Mouse (Mus musculus) layer of hippocampus, adult 8-10 months (tissue): ENCODE results near the gene Nuak1. TPM values are rescaled to one million over a fixed set of nuclear protein-coding genes. Genes with fewer than 3 reads are reported as not detected.

Source experiments
- DNase-seq, 2 experiments: peaks; one replicate each; pipeline ENCODE4 v3.0.0; 2022; ENCODE audit warnings: low spot score in 2 of 2
- total RNA-seq, 4 experiments: library from RNA; stranded (reverse); gene quantifications; 2 replicates each; pipeline ENCODE4 v1.2.4; 2022

Gene Nuak1
- total RNA-seq, 4 experiments from 2014 or later = 52.6 to 70.1 (median 59.9) TPM

- no peak for DNase-seq
Measured at GRCm38 (mm10) chr10:84411122-84412105, 29.0 kb downstream of the Nuak1 start.

GRCm38 (mm10) chr10:84408965-84409660 is 31.3 kb downstream of the Nuak1 start:
- DNase-seq = no peak

GRCm38 (mm10) chr10:84405135-84405776 is 35.1 kb downstream of the Nuak1 start:
- no peak for DNase-seq

- peak in 1 of 2 experiments; percentile 53 for DNase-seq
Measured at GRCm38 (mm10) chr10:84401907-84402371, 38.5 kb downstream of the Nuak1 start.

GRCm38 (mm10) chr10:84401189-84401588 is 39.2 kb downstream of the Nuak1 start:
- no peak for DNase-seq

- DNase-seq = no peak
Measured at GRCm38 (mm10) chr10:84400037-84400681, 40.2 kb downstream of the Nuak1 start.

- DNase-seq = no peak
Measured at GRCm38 (mm10) chr10:84397276-84397675, 43.1 kb downstream of the Nuak1 start.

GRCm38 (mm10) chr10:84395885-84396659 is 44.3 kb downstream of the Nuak1 start:
- no peak for DNase-seq

- no peak for DNase-seq
Measured at GRCm38 (mm10) chr10:84395259-84395658, 45.1 kb downstream of the Nuak1 start.

- no peak for DNase-seq
Measured at GRCm38 (mm10) chr10:84393881-84394280, 46.5 kb downstream of the Nuak1 start.

- no peak for DNase-seq
Measured at GRCm38 (mm10) chr10:84393405-84393804, 47.0 kb downstream of the Nuak1 start.

GRCm38 (mm10) chr10:84392723-84393081 is 47.7 kb downstream of the Nuak1 start:
- DNase-seq = no peak

GRCm38 (mm10) chr10:84392027-84392722 is 48.2 kb downstream of the Nuak1 start:
- no peak for DNase-seq

- no peak for DNase-seq
Measured at GRCm38 (mm10) chr10:84389707-84390106, 50.7 kb downstream of the Nuak1 start.

GRCm38 (mm10) chr10:84388357-84389141 is 51.8 kb downstream of the Nuak1 start:
- no peak for DNase-seq

GRCm38 (mm10) chr10:84387338-84387737 is 53.1 kb downstream of the Nuak1 start:
- DNase-seq = no peak

- DNase-seq = no peak
Measured at GRCm38 (mm10) chr10:84386625-84387242, 53.7 kb downstream of the Nuak1 start.

- no peak for DNase-seq
Measured at GRCm38 (mm10) chr10:84386214-84386613, 54.2 kb downstream of the Nuak1 start.

GRCm38 (mm10) chr10:84384761-84385160 is 55.6 kb downstream of the Nuak1 start:
- DNase-seq = no peak
